Mouse (Mus musculus) stomach, embryonic 16.5 days (tissue): ENCODE measurements around the gene Prr15. TPM values are rescaled to one million over a fixed set of nuclear protein-coding genes. Genes with fewer than 3 reads are reported as not detected.

ENCODE experiments used
- ATAC-seq: fragments of 200-750 bp; cut with Nextera tagmentation; 2 replicates; pipeline ENCODE4 v1.8.0; 2017; ENCODE audit warnings: moderate number of reproducible peaks, moderate TSS enrichment; ENCODE audit not compliant: insufficient read depth, low FRiP score
- H3K27ac ChIP-seq: fragments of 300-500 bp; sonication (generic); 2 replicates; pipeline ENCODE4 v1.5.1; 2014; ENCODE audit warnings: low read length
- H3K27me3 ChIP-seq: fragments of 300-500 bp; sonication (generic); 2 replicates; pipeline ENCODE4 v1.6.1; 2014; ENCODE audit warnings: low read length, control low read depth, mixed read lengths; ENCODE audit not compliant: control insufficient read depth, insufficient read depth
- H3K36me3 ChIP-seq: fragments of 300-500 bp; sonication (generic); 2 replicates; pipeline ENCODE4 v1.6.1; 2014; ENCODE audit warnings: low read length; ENCODE audit not compliant: control insufficient read depth, insufficient read depth
- H3K4me1 ChIP-seq: fragments of 300-500 bp; sonication (generic); 2 replicates; pipeline ENCODE4 v1.6.1; 2014; ENCODE audit warnings: low read length, control low read depth, mixed read lengths; ENCODE audit not compliant: control insufficient read depth, insufficient read depth
- H3K4me2 ChIP-seq: fragments of 300-500 bp; sonication (generic); 2 replicates; pipeline ENCODE4 v1.6.1; 2014; ENCODE audit warnings: low read depth, low read length, mixed read lengths
- H3K4me3 ChIP-seq: fragments of 300-500 bp; sonication (generic); replicated peaks from 2 replicates; pipeline ENCODE4 v1.5.1; 2014; ENCODE audit warnings: mild to moderate bottlenecking, low read length
- H3K9ac ChIP-seq: fragments of 300-500 bp; sonication (generic); 2 replicates; pipeline ENCODE4 v1.6.1; 2014; ENCODE audit warnings: low read length
- H3K9me3 ChIP-seq: fragments of 300-500 bp; sonication (generic); replicated peaks from 2 replicates; pipeline ENCODE4 v1.6.1; 2016; ENCODE audit warnings: low read length, control low read depth; ENCODE audit not compliant: control insufficient read depth
- WGBS: fragments of 180-500 bp; shearing (Covaris S2); extraction: QIAGEN DNeasy Blood & Tissue Kit; methylation state at CpG from one replicate; pipeline ENCODE4 v1.1.7; 2014; 5-methylcytosine and 5-hydroxymethylcytosine counted together
- polyA plus RNA-seq: library from polyadenylated mRNA; unstranded; fragments of >200 nt; fragmentation: Nextera tagmentation; extraction: Ambion mirVana; gene quantifications from 2 replicates; pipeline ENCODE4 v1.2.1, GENCODE M21; 2015

Gene Prr15
- polyA plus RNA-seq, 1 experiment from 2014 or later, result 8.7 TPM

DNA sequence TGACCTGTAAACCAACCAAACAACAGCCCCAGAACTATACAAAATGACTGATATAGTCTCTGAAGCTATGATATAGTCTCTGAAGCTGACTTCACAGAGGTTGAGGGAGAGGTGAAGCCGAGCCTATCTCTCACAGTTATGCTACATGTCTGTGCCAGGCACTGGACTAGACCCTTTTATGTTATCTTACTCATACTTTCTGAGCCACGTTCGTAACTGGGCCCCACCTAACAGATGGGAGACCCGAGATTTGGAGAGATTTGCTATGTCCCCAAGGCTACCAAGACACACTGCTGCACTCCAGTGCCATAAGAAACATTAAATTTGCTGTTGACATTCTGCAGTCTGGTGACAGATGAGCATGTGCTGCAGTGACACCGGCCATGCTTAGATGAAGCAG, 41.0 kb downstream of the Prr15 start:
- H3K9ac ChIP-seq, result no peak overlapping the region
- no peaks in the 10 kb centered on the region for H3K36me3 ChIP-seq
- H3K4me1 ChIP-seq, result peaks cover 14% of the 10 kb centered on the region; the same call in 1 of the 2 replicates
- no peak overlapping the region for H3K4me2 ChIP-seq
- H3K27me3 ChIP-seq, result no peaks in the 10 kb centered on the region
- H3K27ac ChIP-seq, result no peak overlapping the region
- H3K4me3 ChIP-seq, result no peak overlapping the region
- no peak for ATAC-seq
- WGBS, result 66% methylated on average over 5 of the region's 5 CpGs
- H3K9me3 ChIP-seq, result no peaks in the 10 kb centered on the region

DNA sequence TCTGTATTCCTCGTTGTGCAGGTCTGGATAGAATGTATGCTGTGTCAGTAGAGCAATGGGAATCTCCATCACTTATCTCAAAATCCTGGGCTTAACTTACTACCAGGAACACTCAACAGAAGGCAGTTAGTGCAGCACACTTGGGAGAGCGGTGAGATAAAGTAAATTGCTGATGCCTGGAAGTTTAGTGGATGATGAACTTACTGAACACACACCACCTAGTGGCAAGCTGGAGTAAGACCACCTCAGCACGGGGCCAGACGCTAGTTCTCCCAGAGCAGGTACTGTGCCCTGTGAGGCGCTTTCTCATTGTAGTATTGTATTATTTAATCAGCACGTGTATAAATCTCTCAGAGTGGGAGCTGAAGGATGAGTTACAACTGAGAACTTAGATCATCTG, 42.4 kb downstream of the Prr15 start:
- H3K9ac ChIP-seq, result no peak overlapping the region
- H3K4me1 ChIP-seq, result peaks cover 12% of the 10 kb centered on the region; the same call in 1 of the 2 replicates
- H3K27ac ChIP-seq, result no peak overlapping the region
- H3K36me3 ChIP-seq, result no peaks in the 10 kb centered on the region
- WGBS, result 12% methylated on average over 6 of the region's 6 CpGs
- peak; percentile 49; the same call in 1 of the 2 replicates for ATAC-seq
- H3K27me3 ChIP-seq, result no peaks in the 10 kb centered on the region
- no peaks in the 10 kb centered on the region for H3K9me3 ChIP-seq
- H3K4me2 ChIP-seq, result no peak overlapping the region
- H3K4me3 ChIP-seq, result no peak overlapping the region

DNA sequence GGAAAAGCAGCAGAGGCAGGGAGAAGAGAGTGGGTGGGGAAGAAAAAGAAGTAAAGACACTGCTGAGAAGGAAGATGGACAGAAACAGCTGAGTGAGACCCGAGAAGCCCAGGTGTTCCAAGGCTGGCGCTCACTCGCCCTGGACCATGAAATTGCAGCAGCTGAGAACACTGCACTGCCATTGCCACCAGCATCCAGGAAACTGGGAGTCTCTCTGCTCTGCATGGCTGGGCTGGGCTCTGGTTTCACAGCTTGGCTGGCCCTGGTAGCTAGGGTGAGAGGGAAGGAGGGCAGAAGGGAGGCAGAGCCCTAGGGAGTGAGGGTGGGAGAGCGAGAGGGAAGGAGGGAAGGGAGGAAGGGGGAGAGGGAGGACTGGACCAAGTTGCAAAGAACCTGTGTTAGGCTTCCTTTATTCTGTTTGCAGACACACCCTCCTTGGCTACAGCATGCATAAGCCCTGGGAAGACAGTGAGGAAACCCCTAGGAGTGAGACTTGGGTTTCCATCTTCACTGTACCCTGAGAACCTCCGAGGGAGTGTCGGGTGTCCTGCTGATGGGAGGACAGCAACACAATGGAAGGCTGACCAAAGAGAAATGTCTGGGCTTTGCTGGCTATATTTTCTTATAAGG, 44.4 kb downstream of the Prr15 start:
- H3K4me3 ChIP-seq, result no peak overlapping the region
- H3K4me2 ChIP-seq, result no peak overlapping the region
- 0 out of 2 replicates have a peak, but pooled peaks cover under 1% of the 10 kb centered on the region for H3K4me1 ChIP-seq
- H3K9ac ChIP-seq, result no peak overlapping the region
- no peak overlapping the region for H3K27ac ChIP-seq
- H3K9me3 ChIP-seq, result no peaks in the 10 kb centered on the region
- 56% methylated on average over 6 of the region's 6 CpGs for WGBS
- no peaks in the 10 kb centered on the region for H3K27me3 ChIP-seq
- no peak for ATAC-seq
- no peaks in the 10 kb centered on the region for H3K36me3 ChIP-seq

DNA sequence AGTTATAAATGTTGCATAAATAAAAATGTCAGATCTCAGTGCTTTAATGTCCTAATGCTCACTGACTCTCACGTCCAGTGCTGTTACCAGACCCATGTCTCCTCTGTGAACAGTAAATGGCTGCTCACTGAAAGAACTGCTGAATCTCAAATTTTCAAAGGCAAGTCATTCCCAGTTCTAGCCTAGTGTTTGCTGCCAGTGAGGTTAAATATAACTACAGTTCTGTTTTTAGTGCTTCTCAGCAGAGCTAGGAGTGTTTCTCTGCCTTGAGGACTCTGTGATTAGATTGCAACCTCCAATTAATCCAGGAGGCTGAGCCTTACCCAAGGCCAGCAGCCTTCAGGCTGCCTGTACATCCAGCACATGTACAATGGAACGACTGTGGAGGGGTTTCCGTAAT, 46.2 kb downstream of the Prr15 start:
- H3K27ac ChIP-seq, result no peak overlapping the region
- no peak overlapping the region for H3K4me2 ChIP-seq
- H3K9ac ChIP-seq, result no peak overlapping the region
- ATAC-seq, result no peak
- no peaks in the 10 kb centered on the region for H3K27me3 ChIP-seq
- no peaks in the 10 kb centered on the region for H3K4me1 ChIP-seq
- 76% methylated on average over 3 of the region's 3 CpGs for WGBS
- no peaks in the 10 kb centered on the region for H3K36me3 ChIP-seq
- H3K4me3 ChIP-seq, result no peak overlapping the region
- no peaks in the 10 kb centered on the region for H3K9me3 ChIP-seq

DNA sequence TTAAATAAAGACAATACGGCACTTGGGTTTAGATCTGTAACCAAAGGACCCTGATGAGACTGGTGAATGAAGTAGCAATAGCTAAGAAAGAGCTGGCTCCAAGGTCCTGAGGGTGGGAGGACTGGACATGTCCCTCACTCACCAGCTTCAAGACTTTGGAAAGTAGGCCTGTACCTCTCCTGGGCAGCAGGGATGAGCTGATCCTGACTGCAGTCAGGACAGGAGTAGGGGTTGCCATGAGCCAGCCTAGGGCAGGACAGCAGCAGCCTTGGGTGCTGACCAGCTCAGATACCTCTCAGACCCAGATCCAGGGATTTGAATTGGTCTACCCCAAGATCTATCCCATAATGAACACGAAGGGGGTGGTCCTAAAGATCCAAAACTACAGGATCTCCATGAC, 53.7 kb downstream of the Prr15 start:
- peaks cover 3% of the 10 kb centered on the region; the same call in 1 of the 2 replicates for H3K4me1 ChIP-seq
- H3K36me3 ChIP-seq, result no peaks in the 10 kb centered on the region
- H3K27me3 ChIP-seq, result no peaks in the 10 kb centered on the region
- no peak overlapping the region for H3K27ac ChIP-seq
- no peak overlapping the region for H3K9ac ChIP-seq
- H3K4me3 ChIP-seq, result no peak overlapping the region
- WGBS, result 66% methylated on average over 2 of the region's 2 CpGs
- H3K4me2 ChIP-seq, result no peak overlapping the region
- H3K9me3 ChIP-seq, result no peaks in the 10 kb centered on the region
- ATAC-seq, result no peak

Other genes with a start within 250 kb of the Prr15 start
- gene Wipf3, start 103.8 kb downstream of the Prr15 start, polyA plus RNA-seq, result 0.85 and 1.0 TPM in 2 replicates
- 6.9 and 8.3 TPM in 2 replicates for gene Scrn1, start 240.7 kb downstream of the Prr15 start, polyA plus RNA-seq